Mouse (Mus musculus): ENCODE data around the gene Ttc13. TPM values are rescaled to one million over a fixed set of nuclear protein-coding genes. Genes with fewer than 3 reads are reported as not detected.

Ttc13 gene
- polyA plus RNA-seq, 1 experiment from 2014 or later: 44.3 TPM

GRCm38 (mm10) chr8:124651776-124652175 is 70.0 kb downstream of the Ttc13 start:
- Histone ChIP-seq H3K27me3 (no peaks in the 10 kb centered on the region), H3K27ac (0 out of 2 replicates have a peak overlapping the region, but pooled peaks have one; percentile 78), H3K9ac (no peak overlapping the region), H3K4me3 (no peak overlapping the region), H3K9me3 (no peaks in the 10 kb centered on the region), H3K36me3 (peaks cover 28% of the 10 kb centered on the region), H3K4me2 (replicated peaks) (no peak overlapping the region), H3K4me1 (peaks cover 57% of the 10 kb centered on the region)
- no peak for ATAC-seq (ENCODE audit: low FRiP score, low read depth)
- 92% methylated on average over 20 of the region's 20 CpGs for WGBS

- Histone ChIP-seq H3K27me3 (no peaks in the 10 kb centered on the region), H3K4me1 (peaks cover 47% of the 10 kb centered on the region), H3K4me2 (replicated peaks) (no peak overlapping the region), H3K36me3 (peaks cover 28% of the 10 kb centered on the region), H3K27ac (no peak overlapping the region), H3K9me3 (no peaks in the 10 kb centered on the region), H3K4me3 (no peak overlapping the region), H3K9ac (no peak overlapping the region)
- ATAC-seq (ENCODE audit: low FRiP score, low read depth): no peak
Measured at GRCm38 (mm10) chr8:124648311-124648710, 73.5 kb downstream of the Ttc13 start.

DNA sequence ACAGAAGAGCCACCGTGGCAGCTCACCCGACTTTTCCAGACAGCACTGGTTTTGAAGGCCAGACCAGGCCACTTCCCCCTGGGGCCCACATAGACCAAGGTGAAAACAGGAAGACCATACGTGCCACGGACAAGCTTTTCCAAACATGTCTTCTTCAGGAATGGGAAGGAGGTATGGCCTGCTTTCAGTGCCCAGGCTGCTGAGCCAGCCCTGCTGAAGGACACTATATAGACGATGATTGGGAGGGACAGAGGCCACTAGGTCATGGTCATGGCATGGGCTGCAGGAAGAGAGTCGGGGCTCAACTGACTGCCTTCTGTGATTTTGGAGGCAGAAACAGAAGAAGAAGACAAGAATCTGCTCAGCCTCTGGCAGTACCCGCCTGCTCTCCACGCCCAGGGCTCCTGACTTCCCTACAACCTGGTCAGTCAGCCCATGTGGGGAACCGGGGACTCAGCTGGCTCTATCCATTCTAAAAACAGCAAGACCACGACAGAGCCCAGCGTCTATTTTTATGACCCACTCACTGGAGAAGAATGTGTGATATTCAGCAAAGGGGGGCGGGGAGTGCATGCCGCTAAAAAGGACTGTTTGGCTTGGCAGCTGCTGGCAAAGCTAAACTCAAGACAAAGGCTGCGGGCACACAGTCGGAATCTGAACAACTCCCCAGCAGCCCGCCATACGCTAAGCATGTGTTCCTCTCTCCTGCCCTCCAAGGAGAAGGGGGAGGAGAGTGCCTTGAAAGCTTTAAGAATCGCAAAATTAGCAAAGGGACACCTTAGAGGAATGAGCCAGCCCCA is 78.0 kb downstream of the Ttc13 start:
- Histone ChIP-seq H3K9ac (peak overlapping the region; percentile 57), H3K36me3 (peaks cover 36% of the 10 kb centered on the region), H3K4me1 (peaks cover 35% of the 10 kb centered on the region), H3K27me3 (no peaks in the 10 kb centered on the region), H3K9me3 (peaks cover 4% of the 10 kb centered on the region; the same call in 1 of the 2 replicates), H3K4me3 (no peak overlapping the region), H3K4me2 (replicated peaks) (peak overlapping the region; percentile 46), H3K27ac (peak overlapping the region; percentile 93)
- peak; percentile 86 for ATAC-seq (ENCODE audit: low FRiP score, low read depth)
- WGBS: 38% methylated on average over 18 of the region's 18 CpGs

- no peak for ATAC-seq (ENCODE audit: low FRiP score, low read depth)
- H3K27ac ChIP-seq: no peak overlapping the region
- 96% methylated on average over 8 of the region's 8 CpGs for WGBS
- H3K4me2 ChIP-seq (replicated peaks): no peak overlapping the region
- H3K9ac ChIP-seq: no peak overlapping the region
- H3K36me3 ChIP-seq: peaks cover 56% of the 10 kb centered on the region
- peaks cover 31% of the 10 kb centered on the region for H3K4me1 ChIP-seq
- H3K9me3 ChIP-seq: peaks cover 4% of the 10 kb centered on the region; the same call in 1 of the 2 replicates
- H3K27me3 ChIP-seq: no peaks in the 10 kb centered on the region
- no peak overlapping the region for H3K4me3 ChIP-seq
Measured at GRCm38 (mm10) chr8:124641599-124641998, 80.2 kb downstream of the Ttc13 start.

DNA sequence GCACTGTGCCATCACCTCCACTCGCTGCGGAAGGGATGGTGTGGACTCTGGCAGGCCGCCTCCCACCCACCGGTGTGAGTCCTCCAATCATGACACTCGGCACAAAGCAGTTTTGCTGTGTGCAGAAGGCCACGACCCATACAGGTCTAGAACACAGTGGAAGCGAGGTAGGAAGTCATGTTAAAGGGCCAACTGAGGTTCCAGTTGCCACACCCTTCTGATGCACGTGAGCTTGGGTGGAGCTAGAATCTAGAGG is 86.6 kb downstream of the Ttc13 start:
- H3K36me3 ChIP-seq: peaks cover 45% of the 10 kb centered on the region
- H3K4me2 ChIP-seq (replicated peaks): no peak overlapping the region
- no peaks in the 10 kb centered on the region for H3K27me3 ChIP-seq
- no peak overlapping the region for H3K27ac ChIP-seq
- H3K4me1 ChIP-seq: no peaks in the 10 kb centered on the region
- H3K9me3 ChIP-seq: no peaks in the 10 kb centered on the region
- H3K4me3 ChIP-seq: no peak overlapping the region
- H3K9ac ChIP-seq: no peak overlapping the region
- 81% methylated on average over 8 of the region's 8 CpGs for WGBS
- no peak for ATAC-seq (ENCODE audit: low FRiP score, low read depth)

GRCm38 (mm10) chr8:124634411-124635246 is 87.2 kb downstream of the Ttc13 start:
- ATAC-seq (ENCODE audit: low FRiP score, low read depth): no peak
- Histone ChIP-seq H3K9ac (no peak overlapping the region), H3K4me1 (no peaks in the 10 kb centered on the region), H3K27ac (no peak overlapping the region), H3K9me3 (no peaks in the 10 kb centered on the region), H3K36me3 (peaks cover 42% of the 10 kb centered on the region), H3K4me3 (no peak overlapping the region), H3K27me3 (no peaks in the 10 kb centered on the region), H3K4me2 (replicated peaks) (no peak overlapping the region)
- 88% methylated on average over 13 of the region's 13 CpGs for WGBS

GRCm38 (mm10) chr8:124633001-124633703 is 88.6 kb downstream of the Ttc13 start:
- Histone ChIP-seq H3K9me3 (no peaks in the 10 kb centered on the region), H3K4me2 (replicated peaks) (no peak overlapping the region), H3K9ac (no peak overlapping the region), H3K27ac (no peak overlapping the region), H3K4me3 (no peak overlapping the region), H3K4me1 (no peaks in the 10 kb centered on the region), H3K27me3 (no peaks in the 10 kb centered on the region), H3K36me3 (peaks cover 29% of the 10 kb centered on the region)
- no peak for ATAC-seq (ENCODE audit: low FRiP score, low read depth)
- WGBS: 87% methylated on average over 14 of the region's 14 CpGs

DNA sequence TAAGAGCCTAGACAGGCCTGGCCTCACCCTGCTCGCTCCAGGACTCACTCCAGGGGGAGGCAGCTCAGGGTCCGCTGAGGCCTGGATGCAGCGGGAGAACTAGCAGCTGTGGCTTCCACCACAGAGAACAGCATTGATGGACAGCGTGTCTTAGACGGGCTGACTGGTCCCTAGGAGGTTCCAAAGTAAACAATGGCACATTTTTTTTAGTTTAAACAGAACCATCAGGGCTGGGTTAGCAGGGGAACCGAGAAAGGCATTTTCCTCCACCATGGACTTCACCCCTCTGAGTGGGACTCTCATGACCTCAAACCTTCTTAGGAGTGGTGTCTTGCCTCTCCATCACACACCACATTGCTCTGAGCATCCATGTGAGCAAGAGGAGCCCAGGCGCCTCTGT is 89.8 kb downstream of the Ttc13 start:
- no peaks in the 10 kb centered on the region for H3K4me1 ChIP-seq
- 45% methylated on average over 7 of the region's 7 CpGs for whole genome bisulfite sequencing
- H3K27ac ChIP-seq: no peak overlapping the region
- peaks cover 17% of the 10 kb centered on the region for H3K36me3 ChIP-seq
- no peak for ATAC-seq (ENCODE audit: low FRiP score, low read depth)
- H3K9ac ChIP-seq: no peak overlapping the region
- H3K4me2 ChIP-seq (replicated peaks): no peak overlapping the region
- H3K9me3 ChIP-seq: no peaks in the 10 kb centered on the region
- H3K27me3 ChIP-seq: no peaks in the 10 kb centered on the region
- H3K4me3 ChIP-seq: no peak overlapping the region

GRCm38 (mm10) chr8:124630891-124631290 is 90.9 kb downstream of the Ttc13 start:
- no peak overlapping the region for H3K9ac ChIP-seq
- WGBS: 77% methylated on average over 4 of the region's 4 CpGs
- ATAC-seq (ENCODE audit: low FRiP score, low read depth): no peak
- H3K4me2 ChIP-seq (replicated peaks): no peak overlapping the region
- no peak overlapping the region for H3K27ac ChIP-seq
- H3K4me1 ChIP-seq: no peaks in the 10 kb centered on the region
- H3K36me3 ChIP-seq: peaks cover 6% of the 10 kb centered on the region
- no peak overlapping the region for H3K4me3 ChIP-seq
- no peaks in the 10 kb centered on the region for H3K27me3 ChIP-seq
- H3K9me3 ChIP-seq: no peaks in the 10 kb centered on the region

DNA sequence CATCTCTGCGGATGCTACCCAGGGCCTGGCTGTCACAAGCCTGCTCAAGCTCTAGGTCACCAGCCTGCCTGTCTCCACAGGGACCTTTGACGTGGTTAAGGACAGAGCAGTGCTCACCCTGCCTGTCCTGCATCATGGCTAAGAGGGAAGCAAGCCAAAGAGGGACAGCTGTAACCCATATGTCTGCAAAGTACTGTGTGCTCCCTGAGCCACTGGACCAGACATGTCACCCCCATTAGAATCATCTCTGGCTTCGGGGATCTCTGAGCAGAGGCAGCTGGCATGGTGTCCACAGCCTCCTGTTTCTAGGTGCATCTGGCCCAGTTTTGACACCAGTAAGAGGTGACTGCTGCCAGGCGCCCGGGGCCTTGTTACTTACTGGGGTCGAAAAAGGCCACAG is 91.3 kb downstream of the Ttc13 start:
- H3K9ac ChIP-seq: no peak overlapping the region
- peaks cover 2% of the 10 kb centered on the region for H3K36me3 ChIP-seq
- no peak overlapping the region for H3K4me2 ChIP-seq (replicated peaks)
- H3K9me3 ChIP-seq: no peaks in the 10 kb centered on the region
- H3K4me1 ChIP-seq: no peaks in the 10 kb centered on the region
- no peaks in the 10 kb centered on the region for H3K27me3 ChIP-seq
- no peak overlapping the region for H3K27ac ChIP-seq
- ATAC-seq (ENCODE audit: low FRiP score, low read depth): no peak
- H3K4me3 ChIP-seq: no peak overlapping the region
- WGBS: 81% methylated on average over 6 of the region's 6 CpGs

DNA sequence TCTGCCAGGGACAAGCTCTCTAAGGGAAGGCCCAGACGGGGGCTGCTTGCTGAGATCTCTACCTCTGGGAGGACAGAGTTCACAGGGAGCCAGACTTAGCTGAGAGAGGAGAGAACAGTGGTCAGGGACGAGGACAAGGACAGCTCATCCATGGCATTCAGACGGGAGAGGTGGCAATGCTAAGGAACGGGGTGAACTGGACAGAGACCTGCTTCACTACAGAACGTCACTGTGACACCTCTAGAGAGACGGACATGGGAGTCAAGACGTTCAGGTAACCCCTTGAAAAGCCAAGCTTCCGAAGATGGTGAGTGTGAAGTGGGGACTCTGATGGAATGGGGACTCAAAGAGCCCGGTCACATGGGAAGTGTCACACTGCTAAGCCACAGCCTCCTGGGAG is 95.5 kb downstream of the Ttc13 start:
- Histone ChIP-seq H3K9me3 (no peaks in the 10 kb centered on the region), H3K27me3 (no peaks in the 10 kb centered on the region), H3K4me1 (peaks cover 9% of the 10 kb centered on the region), H3K9ac (no peak overlapping the region), H3K4me2 (replicated peaks) (no peak overlapping the region), H3K27ac (no peak overlapping the region), H3K4me3 (no peak overlapping the region), H3K36me3 (no peaks in the 10 kb centered on the region)
- no peak for ATAC-seq (ENCODE audit: low FRiP score, low read depth)
- WGBS: 82% methylated on average over 9 of the region's 9 CpGs
